Mouse (Mus musculus) liver, embryonic 12.5 days (tissue): ENCODE measurements at regions not wholly inside any gene's neighbourhood (a gene's known extent, or its start where the extent isn't known, plus 50 kb on each side); places are given as distances from the start of the nearest gene placed in this dataset.
"Not testable (repeated sequence)": the region's sequence is repeated elsewhere in the genome, so short reads cannot be mapped to it uniquely, and the experiment has no call there.

ENCODE experiments used
- ATAC-seq: fragments of 200-750 bp; cut with Nextera tagmentation; 2 replicates; pipeline ENCODE4 v1.8.0; 2017; ENCODE audit warnings: moderate number of reproducible peaks, mild to moderate bottlenecking, moderate library complexity
- H3K27ac ChIP-seq: fragments of 300-500 bp; sonication (generic); 2 replicates; pipeline ENCODE4 v1.5.1; 2016; ENCODE audit warnings: mild to moderate bottlenecking
- H3K27me3 ChIP-seq: fragments of 300-500 bp; sonication (generic); replicated peaks from 2 replicates; pipeline ENCODE4 v1.6.1; 2016; ENCODE audit warnings: mild to moderate bottlenecking, moderate library complexity
- H3K36me3 ChIP-seq: fragments of 300-500 bp; sonication (generic); 2 replicates; pipeline ENCODE4 v1.6.1; 2016; ENCODE audit warnings: mild to moderate bottlenecking, moderate library complexity
- H3K4me1 ChIP-seq: fragments of 300-500 bp; sonication (generic); 2 replicates; pipeline ENCODE4 v1.6.1; 2016
- H3K4me2 ChIP-seq: fragments of 300-500 bp; sonication (generic); 2 replicates; pipeline ENCODE4 v1.6.1; 2016; ENCODE audit warnings: mild to moderate bottlenecking, moderate library complexity
- H3K4me3 ChIP-seq: fragments of 300-500 bp; sonication (generic); 2 replicates; pipeline ENCODE4 v1.5.1; 2016; ENCODE audit warnings: mild to moderate bottlenecking, moderate library complexity
- H3K9ac ChIP-seq: fragments of 300-500 bp; sonication (generic); 2 replicates; pipeline ENCODE4 v1.6.1; 2016; ENCODE audit warnings: mild to moderate bottlenecking, moderate library complexity
- H3K9me3 ChIP-seq: fragments of 300-500 bp; sonication (generic); replicated peaks from 2 replicates; pipeline ENCODE4 v1.6.1; 2016; ENCODE audit warnings: mild to moderate bottlenecking, moderate library complexity
- WGBS: fragments of 180-500 bp; shearing (Covaris S2); methylation state at CpG from one replicate; pipeline ENCODE4 v1.1.7; 2016; ENCODE audit not compliant: insufficient replicate concordance; 5-methylcytosine and 5-hydroxymethylcytosine counted together

DNA sequence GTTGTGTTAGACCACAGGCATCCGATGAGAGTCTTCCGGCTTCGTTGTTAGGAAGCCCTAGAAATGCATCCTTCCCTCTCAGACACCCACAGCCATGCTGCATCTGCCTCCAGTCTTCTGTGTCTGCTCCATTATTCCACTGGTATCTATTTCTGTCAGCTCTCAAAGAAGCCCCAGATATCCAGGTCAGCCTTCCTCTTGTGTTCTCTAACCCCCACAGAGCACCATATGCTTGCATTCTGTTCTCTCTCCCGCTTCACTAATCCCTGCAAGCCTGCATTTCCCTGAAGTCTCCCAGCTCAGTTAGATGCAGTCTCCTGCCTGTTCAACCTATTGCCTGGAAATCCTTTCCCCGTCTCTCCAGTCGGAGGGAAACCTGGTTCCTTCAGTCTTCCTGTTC, 53.6 kb upstream of the Wdfy3 start:
- no peak overlapping the region for H3K9ac ChIP-seq
- H3K27me3 ChIP-seq = no peaks in the 10 kb centered on the region
- H3K4me2 ChIP-seq = no peak overlapping the region
- no peaks in the 10 kb centered on the region for H3K9me3 ChIP-seq
- H3K4me3 ChIP-seq = no peak overlapping the region
- no peak for ATAC-seq
- H3K4me1 ChIP-seq = no peaks in the 10 kb centered on the region
- no peak overlapping the region for H3K27ac ChIP-seq
- no peaks in the 10 kb centered on the region for H3K36me3 ChIP-seq
- 45% methylated on average over 6 of the region's 6 CpGs for WGBS

DNA sequence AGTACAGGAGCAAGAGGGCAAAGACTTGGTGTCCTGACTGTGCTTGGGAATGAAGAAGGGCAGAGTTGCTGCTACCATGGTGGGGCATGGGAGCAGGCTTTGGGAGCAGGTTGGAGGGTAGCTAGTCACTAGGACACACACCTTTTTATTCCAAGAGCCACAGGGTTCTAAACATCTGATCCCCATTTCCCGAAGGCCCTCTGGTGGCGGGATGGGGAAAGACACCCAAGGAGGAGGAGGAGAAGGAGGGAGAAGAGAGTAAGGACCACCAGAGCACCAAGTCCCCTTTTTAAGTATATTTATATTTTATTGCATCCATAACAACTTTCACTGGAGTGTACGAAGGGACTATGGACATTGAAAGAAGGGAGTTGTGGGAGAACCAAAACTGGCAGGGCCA, 57.0 kb upstream of the Wdfy3 start:
- Histone ChIP-seq H3K27me3 (no peaks in the 10 kb centered on the region), H3K9me3 (no peaks in the 10 kb centered on the region), H3K4me1 (no peaks in the 10 kb centered on the region), H3K36me3 (no peaks in the 10 kb centered on the region), H3K9ac (no peak overlapping the region), H3K27ac (no peak overlapping the region), H3K4me2 (no peak overlapping the region), H3K4me3 (no peak overlapping the region)
- WGBS = 7% methylated on average over 3 of the region's 3 CpGs
- no peak for ATAC-seq

DNA sequence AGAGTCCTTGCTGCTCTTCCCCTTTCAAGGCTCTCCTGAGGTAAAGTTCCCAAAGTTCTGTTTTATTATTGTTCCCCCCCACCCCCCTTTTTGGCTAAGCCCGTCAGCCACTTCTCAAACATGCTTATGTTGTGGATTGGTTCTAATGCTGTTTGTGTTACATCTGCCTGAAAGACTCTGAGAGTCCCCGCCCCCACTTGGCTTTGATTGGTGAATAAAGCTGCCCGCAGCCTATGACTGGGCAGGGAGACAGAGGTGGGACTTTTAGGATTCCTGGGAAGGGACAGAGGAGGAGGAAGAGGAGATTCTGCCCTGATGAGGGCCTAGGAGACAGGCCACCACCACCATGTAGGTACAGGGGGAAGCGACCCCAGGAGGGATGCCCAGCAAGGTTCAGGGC, 78.3 kb upstream of the Wdfy3 start:
- no peaks in the 10 kb centered on the region for H3K9me3 ChIP-seq
- H3K4me1 ChIP-seq = no peaks in the 10 kb centered on the region
- H3K27me3 ChIP-seq = no peaks in the 10 kb centered on the region
- H3K4me3 ChIP-seq = no peak overlapping the region
- no peak overlapping the region for H3K9ac ChIP-seq
- WGBS = 69% methylated on average over 4 of the region's 4 CpGs
- H3K4me2 ChIP-seq = no peak overlapping the region
- H3K36me3 ChIP-seq = no peaks in the 10 kb centered on the region
- H3K27ac ChIP-seq = no peak overlapping the region
- ATAC-seq = no peak

DNA sequence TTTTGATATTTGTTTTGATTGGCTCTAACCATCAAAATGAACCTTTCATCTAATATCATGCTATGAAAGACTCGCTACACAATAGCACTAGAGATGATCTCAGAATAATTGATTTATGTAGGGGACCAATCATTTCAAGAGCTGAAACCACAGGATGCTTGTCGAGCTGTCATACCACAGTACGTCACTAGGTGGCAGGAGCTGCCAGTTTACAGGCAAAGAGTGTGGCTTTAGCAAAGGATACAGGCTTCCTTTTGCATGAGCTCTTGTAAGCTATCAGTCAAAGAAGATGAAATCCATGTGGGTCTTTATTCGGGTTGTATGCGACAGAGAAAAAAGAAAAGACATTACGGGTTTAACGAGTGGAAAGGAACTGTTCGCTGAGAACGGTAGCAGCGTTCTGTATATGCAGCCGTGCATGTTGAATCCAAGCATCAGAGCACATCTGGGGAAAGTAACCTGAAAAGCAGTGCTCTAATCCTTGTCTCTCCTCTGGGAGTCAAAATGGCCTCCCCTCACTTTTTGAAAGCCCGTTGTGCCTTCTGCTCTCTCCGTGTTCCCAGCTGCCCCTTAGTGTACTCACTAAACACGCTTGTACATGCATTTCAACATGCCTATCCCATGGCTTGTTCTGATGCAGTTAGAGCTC, 79.9 kb upstream of the Wdfy3 start:
- ATAC-seq = no peak
- no peaks in the 10 kb centered on the region for H3K36me3 ChIP-seq
- H3K27me3 ChIP-seq = no peaks in the 10 kb centered on the region
- H3K4me3 ChIP-seq = no peak overlapping the region
- H3K4me2 ChIP-seq = no peak overlapping the region
- H3K27ac ChIP-seq = no peak overlapping the region
- H3K9me3 ChIP-seq = no peaks in the 10 kb centered on the region
- 46% methylated on average over 14 of the region's 14 CpGs for WGBS
- H3K9ac ChIP-seq = no peak overlapping the region
- no peaks in the 10 kb centered on the region for H3K4me1 ChIP-seq

DNA sequence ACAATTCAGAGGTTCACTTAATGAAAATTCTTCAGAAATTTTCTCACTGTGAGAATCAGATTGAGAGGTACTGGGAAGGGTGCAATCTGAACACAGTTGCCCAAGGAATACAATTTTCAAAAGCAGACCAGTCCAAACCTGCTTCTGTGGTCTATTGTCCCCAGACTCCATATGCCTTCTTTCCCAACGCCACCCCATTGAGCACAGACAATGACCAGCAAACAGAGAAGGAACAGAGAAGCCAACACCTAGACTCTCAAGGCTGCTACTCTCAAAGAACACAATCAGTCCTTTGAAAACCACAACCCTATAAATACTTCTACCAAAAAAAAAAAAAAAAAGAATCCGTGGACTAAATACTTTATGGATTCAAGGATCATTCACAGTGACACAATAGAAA, 89.9 kb upstream of the Wdfy3 start:
- no peak overlapping the region for H3K9ac ChIP-seq
- no peaks in the 10 kb centered on the region for H3K4me1 ChIP-seq
- no peak overlapping the region for H3K4me3 ChIP-seq
- no peak for ATAC-seq
- no peaks in the 10 kb centered on the region for H3K9me3 ChIP-seq
- H3K27me3 ChIP-seq = no peaks in the 10 kb centered on the region
- 59% methylated on average over 2 of the region's 2 CpGs for WGBS
- no peaks in the 10 kb centered on the region for H3K36me3 ChIP-seq
- H3K27ac ChIP-seq = no peak overlapping the region
- no peak overlapping the region for H3K4me2 ChIP-seq

DNA sequence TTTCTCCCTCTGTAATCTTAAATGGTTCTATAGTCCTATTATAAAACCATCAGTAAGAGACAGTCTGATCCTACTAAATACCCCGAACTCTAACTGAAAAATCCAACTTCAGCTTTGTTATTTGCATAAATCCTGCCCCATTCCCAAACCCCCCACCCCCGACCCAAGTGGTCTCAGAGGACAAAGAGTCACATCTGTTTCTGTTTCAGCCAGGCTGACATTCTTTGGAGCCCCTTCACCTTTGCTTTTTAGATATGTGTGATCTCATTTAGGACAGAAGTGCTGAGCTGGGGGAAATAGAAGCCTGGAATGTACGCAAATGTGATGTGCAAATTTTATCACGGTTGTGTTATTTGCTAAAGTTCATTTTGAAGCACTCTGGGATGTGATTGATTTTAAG, 98.3 kb upstream of the Wdfy3 start:
- H3K9me3 ChIP-seq = no peaks in the 10 kb centered on the region
- no peaks in the 10 kb centered on the region for H3K27me3 ChIP-seq
- no peak overlapping the region for H3K4me2 ChIP-seq
- 47% methylated on average over 4 of the region's 4 CpGs for WGBS
- ATAC-seq = no peak
- H3K9ac ChIP-seq = no peak overlapping the region
- no peak overlapping the region for H3K27ac ChIP-seq
- no peaks in the 10 kb centered on the region for H3K4me1 ChIP-seq
- H3K4me3 ChIP-seq = no peak overlapping the region
- no peaks in the 10 kb centered on the region for H3K36me3 ChIP-seq

DNA sequence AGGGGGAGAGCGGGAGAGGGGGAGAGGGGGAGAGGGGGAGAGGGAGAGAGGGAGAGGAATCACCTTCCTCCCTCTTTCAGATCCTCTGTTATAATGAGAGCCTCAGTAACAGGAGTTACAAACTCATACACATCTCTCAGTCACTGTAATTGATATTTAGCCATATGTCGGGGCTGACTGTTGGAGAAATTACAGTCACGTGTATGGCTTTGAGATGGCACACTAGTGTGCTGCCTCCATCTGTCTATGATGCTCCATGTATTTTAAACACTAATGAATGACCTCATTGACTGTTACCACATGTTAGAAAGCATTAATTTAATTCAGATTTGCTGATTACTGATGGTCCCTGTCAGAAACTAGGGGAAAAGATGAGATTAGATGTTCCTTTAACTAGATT, 102.1 kb upstream of the Wdfy3 start:
- WGBS = 80% methylated on average over 2 of the region's 3 CpGs
- Histone ChIP-seq H3K27ac (no peak overlapping the region), H3K9ac (no peak overlapping the region), H3K4me1 (no peaks in the 10 kb centered on the region), H3K4me2 (no peak overlapping the region), H3K4me3 (no peak overlapping the region), H3K27me3 (no peaks in the 10 kb centered on the region), H3K36me3 (no peaks in the 10 kb centered on the region), H3K9me3 (no peaks in the 10 kb centered on the region)
- no peak for ATAC-seq

DNA sequence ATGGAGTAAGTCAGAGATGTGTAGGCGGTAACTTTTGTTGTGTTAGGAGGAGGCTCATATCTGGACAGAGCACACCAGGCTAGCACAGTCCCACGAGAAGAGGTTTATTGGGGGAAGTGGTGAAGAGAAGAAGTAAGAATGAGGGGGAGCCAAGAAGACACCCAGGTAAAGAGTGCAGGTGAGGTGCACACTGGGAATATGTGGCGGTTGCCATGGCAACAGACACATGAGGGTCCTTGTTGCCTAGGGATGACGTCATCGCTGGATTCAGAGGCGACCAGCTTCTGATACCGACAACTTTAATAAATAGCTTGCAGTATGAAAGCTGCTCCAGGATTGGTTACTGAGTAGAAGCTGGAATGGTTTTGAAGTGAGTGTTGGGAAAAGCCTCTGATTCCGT, 110.5 kb upstream of the Wdfy3 start:
- H3K9me3 ChIP-seq = no peaks in the 10 kb centered on the region
- no peak overlapping the region for H3K9ac ChIP-seq
- no peaks in the 10 kb centered on the region for H3K4me1 ChIP-seq
- no peaks in the 10 kb centered on the region for H3K27me3 ChIP-seq
- H3K4me3 ChIP-seq = no peak overlapping the region
- 73% methylated on average over 8 of the region's 8 CpGs for WGBS
- no peak overlapping the region for H3K27ac ChIP-seq
- ATAC-seq = no peak
- no peaks in the 10 kb centered on the region for H3K36me3 ChIP-seq
- no peak overlapping the region for H3K4me2 ChIP-seq

DNA sequence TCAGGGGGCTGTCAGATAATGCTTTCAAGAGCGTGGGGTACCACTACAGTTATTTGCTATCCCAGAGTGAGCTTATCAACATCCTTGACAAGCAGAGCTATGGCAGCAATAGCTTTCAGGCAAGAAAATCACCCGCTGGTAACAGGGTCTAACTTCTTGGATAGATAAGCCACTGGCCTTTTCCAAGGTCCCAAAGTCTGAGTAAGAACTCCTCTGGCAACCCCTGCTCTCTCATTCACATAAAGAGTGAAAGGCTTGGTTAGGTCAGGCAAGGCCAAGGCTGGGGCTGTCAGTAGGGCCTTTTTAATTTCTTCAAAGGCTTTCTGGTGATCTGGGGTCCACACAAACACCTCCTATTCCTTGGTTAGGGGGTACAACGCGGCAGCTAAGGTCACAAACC, 119.2 kb upstream of the Wdfy3 start:
- 59% methylated on average over 4 of the region's 4 CpGs for WGBS
- not testable (repeated sequence) for H3K9ac ChIP-seq, H3K4me2 ChIP-seq, H3K36me3 ChIP-seq, H3K4me1 ChIP-seq, H3K27ac ChIP-seq, H3K9me3 ChIP-seq, H3K27me3 ChIP-seq, H3K4me3 ChIP-seq, ATAC-seq

DNA sequence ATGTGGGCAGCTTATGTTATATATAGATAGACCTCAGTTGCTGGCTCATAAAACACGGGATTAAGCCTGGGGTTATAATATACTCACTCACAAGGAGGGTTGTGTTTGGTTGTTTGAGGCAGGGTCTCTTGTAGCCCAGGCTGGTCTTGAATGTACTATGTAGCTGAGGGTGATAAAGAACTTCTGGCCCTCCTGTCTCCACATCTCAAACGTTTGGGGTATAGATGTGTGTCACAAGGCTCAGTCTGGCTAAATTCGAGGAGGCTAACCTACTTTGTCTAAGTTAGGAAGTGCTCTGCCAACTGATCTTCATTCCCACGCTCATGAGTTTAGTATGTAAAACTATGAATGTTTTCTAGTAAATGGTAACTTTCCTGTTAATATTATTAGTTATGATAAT, 136.7 kb upstream of the Wdfy3 start:
- no peaks in the 10 kb centered on the region for H3K9me3 ChIP-seq
- H3K4me3 ChIP-seq = no peak overlapping the region
- ATAC-seq = no peak
- no peak overlapping the region for H3K4me2 ChIP-seq
- H3K36me3 ChIP-seq = no peaks in the 10 kb centered on the region
- H3K4me1 ChIP-seq = no peaks in the 10 kb centered on the region
- no peaks in the 10 kb centered on the region for H3K27me3 ChIP-seq
- WGBS = 47% methylated on average over 4 of the region's 4 CpGs
- H3K9ac ChIP-seq = no peak overlapping the region
- H3K27ac ChIP-seq = no peak overlapping the region

DNA sequence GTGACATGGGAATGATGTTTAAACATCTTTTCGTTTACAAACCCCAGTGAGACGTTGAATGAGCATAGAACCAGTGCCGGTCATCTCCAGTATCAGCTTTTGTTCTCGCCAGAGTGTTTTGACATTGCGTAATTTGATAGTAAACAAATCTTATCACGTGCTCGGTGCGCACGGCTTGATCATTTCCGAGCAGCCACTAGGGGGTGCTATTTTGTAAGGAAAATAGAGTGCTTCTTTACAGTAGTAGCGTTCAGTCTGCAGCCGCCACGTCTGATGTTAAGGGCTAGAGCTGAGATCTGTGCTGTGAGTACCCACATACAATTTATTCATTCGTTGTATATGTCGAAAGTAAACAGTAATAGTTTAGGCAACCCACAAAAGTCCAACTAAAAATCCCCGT, 137.2 kb upstream of the Wdfy3 start:
- H3K27me3 ChIP-seq = no peaks in the 10 kb centered on the region
- no peak overlapping the region for H3K27ac ChIP-seq
- H3K4me3 ChIP-seq = no peak overlapping the region
- H3K4me1 ChIP-seq = no peaks in the 10 kb centered on the region
- H3K9me3 ChIP-seq = no peaks in the 10 kb centered on the region
- ATAC-seq = no peak
- H3K36me3 ChIP-seq = no peaks in the 10 kb centered on the region
- 4% methylated on average over 16 of the region's 16 CpGs for WGBS
- no peak overlapping the region for H3K9ac ChIP-seq
- peak overlapping the region; percentile 36; the same call in 1 of the 2 replicates for H3K4me2 ChIP-seq

DNA sequence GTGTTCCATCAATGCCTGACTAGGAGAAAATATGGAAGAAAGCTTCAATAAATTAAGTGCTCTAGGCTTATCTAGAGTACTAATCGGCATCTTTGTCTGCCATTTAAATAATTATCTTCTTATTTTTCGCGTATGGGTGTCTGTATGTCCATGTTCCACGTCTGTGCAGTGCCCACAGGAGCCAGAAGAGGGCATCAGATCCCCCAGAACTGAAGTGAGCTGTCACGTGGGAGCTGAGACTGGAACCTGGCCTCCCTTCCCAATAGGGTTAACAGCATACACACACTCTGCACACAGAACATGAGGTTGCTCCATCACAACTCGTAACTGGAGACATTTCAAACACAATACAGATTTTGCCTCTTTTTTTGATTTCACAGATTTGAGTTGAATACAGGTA, 143.4 kb upstream of the Wdfy3 start:
- no peaks in the 10 kb centered on the region for H3K36me3 ChIP-seq
- ATAC-seq = no peak
- H3K27ac ChIP-seq = no peak overlapping the region
- no peak overlapping the region for H3K4me2 ChIP-seq
- H3K27me3 ChIP-seq = no peaks in the 10 kb centered on the region
- no peak overlapping the region for H3K9ac ChIP-seq
- WGBS = 43% methylated on average over 6 of the region's 6 CpGs
- no peak overlapping the region for H3K4me3 ChIP-seq
- no peaks in the 10 kb centered on the region for H3K4me1 ChIP-seq
- H3K9me3 ChIP-seq = no peaks in the 10 kb centered on the region

DNA sequence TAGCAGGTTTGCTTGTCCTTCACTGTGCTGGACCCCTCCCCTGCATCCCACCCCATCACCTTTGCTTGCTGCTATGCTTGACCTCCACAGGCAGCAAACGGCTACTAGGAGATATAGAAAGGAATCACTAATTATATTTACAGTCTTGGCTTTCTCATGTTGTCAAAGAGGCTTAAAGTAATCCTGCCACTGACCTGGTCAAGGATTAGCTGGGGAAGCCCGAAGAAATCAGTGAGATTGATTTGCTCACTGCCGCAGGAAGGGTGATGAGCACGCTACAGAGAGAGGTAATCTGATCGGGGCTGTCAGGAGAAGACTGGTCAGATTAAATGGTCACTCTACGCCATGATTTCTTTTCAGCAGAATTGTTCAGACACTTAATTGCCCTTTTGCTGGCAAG, 157.4 kb upstream of the Wdfy3 start:
- Histone ChIP-seq H3K9ac (no peak overlapping the region), H3K36me3 (no peaks in the 10 kb centered on the region), H3K9me3 (no peaks in the 10 kb centered on the region), H3K4me1 (no peaks in the 10 kb centered on the region), H3K27ac (no peak overlapping the region), H3K27me3 (no peaks in the 10 kb centered on the region), H3K4me3 (no peak overlapping the region), H3K4me2 (no peak overlapping the region)
- ATAC-seq = no peak
- 56% methylated on average over 6 of the region's 6 CpGs for WGBS
